Mouse (Mus musculus) c-Kit-positive CD71-positive TER-119-positive erythroid progenitor cells, embryonic 14.5 days (primary cell): ENCODE data around the gene Kcnmb4.

Experiments used
- DNase-seq: peaks from one replicate; pipeline ENCODE4 v3.0.0-alpha.2; 2013; ENCODE audit warnings: low spot score

Kcnmb4 gene

GRCm38 (mm10) chr10:116473759-116474549, at the start of gene Kcnmb4:
Gene Kcnmb4, minus strand, starts transcription at chr10:116473878.
- DNase-seq, result no peak

DNA sequence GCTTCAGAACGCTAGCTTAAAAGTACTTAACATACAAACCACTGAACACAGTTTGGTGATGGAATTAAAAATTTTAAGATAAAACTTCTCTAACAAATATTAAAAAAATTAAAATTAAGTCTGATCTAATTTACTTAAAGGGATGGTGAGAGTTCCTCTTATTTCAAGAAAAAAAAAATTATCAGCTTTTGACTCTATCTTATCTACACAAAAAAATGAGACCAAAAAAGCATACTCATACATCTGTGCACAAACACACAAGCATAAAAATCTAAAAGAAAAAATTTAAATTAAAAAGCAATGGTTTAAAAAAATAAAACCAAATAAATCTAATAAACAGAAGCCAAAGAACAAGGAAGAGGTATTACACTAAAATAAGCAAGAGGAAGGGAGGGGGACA, 45.9 kb upstream of the Kcnmb4 start:
- no peak for DNase-seq

DNA sequence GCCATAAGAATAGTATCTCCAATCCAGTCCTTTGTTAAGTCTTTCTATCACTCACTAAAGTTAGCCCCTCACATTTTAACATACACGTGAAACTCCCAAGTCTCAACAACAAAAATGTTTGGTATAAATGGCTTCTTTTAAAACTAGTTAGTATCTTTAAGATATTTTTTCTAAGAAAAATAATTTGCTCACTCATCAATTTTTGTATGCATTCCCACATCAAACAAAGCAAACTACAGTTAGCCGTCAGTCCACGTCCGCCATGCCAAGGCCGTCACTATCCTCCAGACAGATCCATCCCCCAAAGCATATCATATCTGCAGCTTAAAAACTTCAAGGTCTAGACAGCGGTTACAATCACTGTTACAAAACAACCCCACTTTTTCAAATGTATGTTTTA, 41.9 kb upstream of the Kcnmb4 start:
- no peak for DNase-seq

DNA sequence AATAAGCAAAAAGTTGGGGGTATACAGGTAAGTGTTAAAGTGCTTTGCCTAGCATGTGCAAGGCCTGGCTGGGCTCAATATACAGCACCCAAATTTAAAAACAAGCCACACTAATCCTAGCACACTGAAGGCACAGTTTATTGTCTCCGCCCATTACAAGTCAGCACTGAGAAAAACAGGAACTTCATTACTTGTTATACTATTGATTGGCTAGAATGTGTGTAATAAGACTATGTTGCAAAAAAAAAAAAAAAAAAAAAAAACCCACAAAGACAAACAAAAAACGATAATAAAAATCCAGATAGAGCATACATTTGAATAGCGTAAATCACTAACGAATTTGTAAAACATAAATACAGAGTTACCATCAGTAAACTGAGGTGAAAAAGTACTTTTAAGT, 41.5 kb upstream of the Kcnmb4 start:
- no peak for DNase-seq

DNA sequence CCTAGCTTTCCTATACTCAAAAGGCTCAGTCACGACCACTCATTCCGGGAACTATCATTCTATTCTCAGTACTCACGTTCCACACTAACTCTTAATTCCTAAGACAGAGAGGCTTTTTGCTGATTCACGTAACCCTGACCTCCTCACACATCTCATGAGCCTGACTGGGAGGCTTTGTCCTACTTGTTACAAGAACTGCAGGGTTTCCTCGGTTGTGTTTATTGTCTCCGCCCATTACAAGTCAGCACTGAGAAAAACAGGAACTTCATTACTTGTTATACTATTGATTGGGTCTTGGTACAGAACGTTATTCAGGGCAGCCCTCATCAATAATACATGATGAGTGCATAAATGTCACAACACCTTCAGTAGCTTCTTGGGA, 39.6 kb upstream of the Kcnmb4 start:
- DNase-seq, result peak; percentile 22

- DNase-seq, result no peak
These were observed 39.0 kb upstream of the Kcnmb4 start for GRCm38 (mm10) chr10:116512521-116513253.

GRCm38 (mm10) chr10:116505303-116506014, 31.8 kb upstream of the Kcnmb4 start:
- DNase-seq, result no peak

- no peak for DNase-seq
These were observed 19.1 kb upstream of the Kcnmb4 start for GRCm38 (mm10) chr10:116492768-116493167.

DNA sequence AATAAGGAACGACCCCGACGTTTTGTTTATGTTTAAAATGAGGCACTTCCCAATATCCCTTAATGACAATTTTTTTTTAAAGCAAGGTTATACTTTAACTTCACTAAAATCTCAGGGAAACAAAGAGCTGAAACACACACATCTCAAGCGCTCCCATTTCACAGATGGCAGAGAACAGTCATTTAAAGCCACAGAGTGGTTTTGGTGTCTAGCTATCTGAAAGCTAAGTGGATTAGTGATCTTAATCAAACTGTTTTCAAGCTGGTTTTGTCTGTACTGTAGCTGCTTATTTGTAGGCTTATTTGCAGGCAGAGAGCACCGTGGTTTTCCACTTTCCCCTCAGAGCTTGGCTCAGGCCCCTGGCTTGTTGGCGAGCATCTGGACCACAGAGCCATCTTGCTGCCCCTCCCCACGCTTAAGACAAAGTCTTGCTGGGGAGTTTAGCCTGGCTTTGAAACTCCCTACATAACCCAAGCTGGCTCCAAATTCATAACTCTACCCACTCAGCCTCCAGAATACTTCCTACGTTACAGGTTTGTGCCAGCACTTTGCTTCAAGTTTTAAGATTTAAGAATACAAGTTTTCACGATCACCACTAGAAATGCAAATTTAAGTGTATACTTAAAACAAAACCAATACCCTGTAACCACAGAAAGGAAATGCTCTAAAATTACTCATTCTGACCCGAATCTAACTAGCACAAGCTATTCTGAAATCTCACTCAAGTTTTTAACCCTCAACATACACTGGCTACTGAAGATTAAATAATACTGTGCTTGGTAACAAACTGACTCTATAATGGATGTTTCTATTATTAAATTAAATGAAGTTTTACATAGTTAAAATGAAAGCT, 13.4 kb upstream of the Kcnmb4 start:
- no peak for DNase-seq

DNA sequence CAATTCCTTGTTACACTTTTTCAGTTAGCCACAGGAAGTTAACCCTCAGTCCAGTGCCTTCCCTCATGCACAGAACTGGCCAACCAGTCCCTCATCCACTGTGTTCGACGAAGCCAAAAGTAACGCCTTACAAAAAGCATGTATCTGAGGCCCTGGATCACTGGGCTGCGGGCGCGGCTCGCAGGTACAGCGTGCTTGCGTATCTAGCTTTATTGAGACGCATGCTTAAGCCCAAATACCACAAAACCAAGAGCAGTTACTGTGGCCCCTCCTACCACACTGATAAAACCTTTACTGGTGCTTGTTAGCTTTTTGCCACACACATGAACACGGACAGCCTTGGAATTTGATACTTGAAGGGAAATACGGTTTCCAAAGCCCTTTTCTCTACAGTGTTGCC, 8.2 kb upstream of the Kcnmb4 start:
- DNase-seq, result no peak

DNA sequence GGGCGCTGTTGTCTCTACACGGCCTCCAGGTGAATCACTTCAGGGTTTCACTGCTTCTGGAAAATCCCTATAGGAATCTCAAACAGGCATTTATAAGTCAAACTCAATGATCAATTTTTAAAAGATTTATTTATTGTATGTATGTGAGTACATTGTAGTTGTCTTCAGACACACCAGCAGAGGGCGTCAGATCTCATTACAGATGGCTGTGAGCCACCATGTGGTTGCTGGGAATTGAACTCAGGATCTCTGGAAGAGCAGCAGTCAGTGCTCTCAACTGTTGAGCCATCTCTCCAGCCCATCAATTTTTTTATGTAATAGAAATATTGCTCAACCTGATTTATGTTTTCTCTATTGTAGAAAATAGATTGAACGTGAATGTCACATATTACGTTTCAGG, 7.3 kb upstream of the Kcnmb4 start:
- no peak for DNase-seq

- DNase-seq, result no peak
These were observed 2.9 kb upstream of the Kcnmb4 start for GRCm38 (mm10) chr10:116476559-116476958.

DNA sequence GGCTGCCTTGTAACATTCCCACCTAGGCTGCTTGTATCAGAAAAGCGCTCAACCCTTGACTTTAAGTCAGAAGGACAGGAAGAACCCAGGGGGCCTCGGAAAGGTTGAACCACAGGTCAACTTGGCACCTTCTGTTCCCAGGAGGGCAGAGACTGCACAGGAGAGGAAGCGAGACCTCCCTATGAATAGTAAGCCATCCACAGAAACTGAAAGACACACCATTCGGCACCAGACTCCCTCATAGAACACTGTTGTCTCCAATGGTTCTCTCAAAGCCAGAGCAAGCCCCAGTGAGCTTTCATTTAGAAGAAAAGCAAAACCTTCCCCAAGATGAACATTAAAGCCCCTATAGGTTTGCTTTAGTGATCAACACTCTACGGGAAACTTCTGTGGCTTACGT, 2.0 kb upstream of the Kcnmb4 start:
- no peak for DNase-seq

GRCm38 (mm10) chr10:116473071-116473758, 463 bp downstream of the Kcnmb4 start:
- DNase-seq, result no peak

DNA sequence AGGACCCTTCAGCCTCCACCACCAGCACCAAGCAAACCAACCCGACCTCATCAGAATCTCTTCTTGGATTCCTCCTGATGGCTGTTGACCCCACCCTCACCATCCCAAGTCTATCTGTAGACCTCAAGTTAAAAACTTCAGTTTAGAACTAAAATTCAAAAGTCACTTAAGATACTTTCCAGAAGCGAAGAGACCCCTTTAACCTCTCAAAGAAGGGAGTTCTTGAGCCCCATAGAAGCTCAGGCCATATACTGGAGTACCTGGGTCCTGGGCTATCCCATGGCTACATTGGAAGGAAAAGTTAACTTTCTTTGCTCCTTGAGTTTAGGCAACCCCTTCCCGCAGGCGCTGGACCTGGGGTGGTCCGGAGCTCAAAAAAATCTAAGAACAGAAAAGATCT, 1.1 kb downstream of the Kcnmb4 start:
- no peak for DNase-seq

GRCm38 (mm10) chr10:116470306-116470925, 3.3 kb downstream of the Kcnmb4 start:
- no peak for DNase-seq

DNA sequence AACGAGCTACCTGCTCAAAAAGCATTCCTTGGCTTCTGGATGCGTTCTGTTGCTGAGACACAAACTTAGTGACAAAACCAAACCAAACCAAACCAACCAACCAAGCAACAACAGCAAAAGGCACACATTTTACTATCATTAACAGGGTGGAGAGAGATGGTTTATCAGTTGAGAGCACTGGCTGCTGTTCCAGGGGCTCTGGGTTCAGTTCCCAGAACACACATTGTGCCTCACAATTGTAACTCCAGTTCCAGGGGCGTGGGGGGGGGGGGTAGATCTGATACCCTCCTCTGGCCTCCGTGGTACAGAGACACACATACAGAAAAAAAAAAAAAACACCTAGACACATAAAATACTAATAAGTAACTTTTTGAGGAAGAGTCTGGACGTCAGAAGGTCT, 5.6 kb downstream of the Kcnmb4 start:
- no peak for DNase-seq

- DNase-seq, result no peak
These were observed 9.8 kb downstream of the Kcnmb4 start for GRCm38 (mm10) chr10:116463753-116464345.

DNA sequence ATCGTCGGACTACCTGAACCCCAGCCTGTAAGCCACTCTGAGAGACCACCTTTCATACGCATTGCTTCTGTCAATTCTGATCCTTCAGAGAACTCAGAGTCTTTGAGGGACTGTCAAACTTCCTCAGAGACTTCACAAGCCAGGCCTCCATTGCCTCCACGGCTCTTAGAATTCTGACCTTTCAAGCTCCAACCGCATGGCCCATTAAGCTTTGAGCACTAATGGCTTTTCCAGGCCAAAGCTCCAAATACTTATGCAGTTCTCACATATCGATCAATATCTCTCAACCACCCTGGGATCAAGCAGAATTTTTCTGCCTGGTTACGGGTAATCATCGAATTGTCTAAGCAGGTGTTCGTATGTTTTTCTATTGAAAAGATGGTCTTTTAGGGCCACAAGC, 12.2 kb downstream of the Kcnmb4 start:
- DNase-seq, result no peak

DNA sequence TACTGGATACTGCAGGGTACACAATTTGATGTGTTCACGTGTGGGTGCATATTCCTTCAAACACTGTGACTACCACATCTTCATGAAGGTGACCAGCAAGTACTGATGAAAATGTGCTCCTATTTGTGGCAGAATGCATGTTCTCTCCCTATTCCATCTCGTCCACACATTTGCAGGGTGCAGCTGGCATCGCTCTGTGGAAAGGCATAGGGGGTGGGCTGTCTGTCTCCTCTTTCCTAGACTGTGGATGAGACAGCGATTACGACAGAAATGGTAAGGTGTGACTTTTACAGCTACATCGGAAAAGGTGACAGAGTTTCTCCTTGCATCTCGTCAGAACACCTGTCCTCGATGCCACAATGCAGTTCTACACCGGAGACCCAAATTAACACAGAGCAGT, 14.9 kb downstream of the Kcnmb4 start:
- no peak for DNase-seq

DNA sequence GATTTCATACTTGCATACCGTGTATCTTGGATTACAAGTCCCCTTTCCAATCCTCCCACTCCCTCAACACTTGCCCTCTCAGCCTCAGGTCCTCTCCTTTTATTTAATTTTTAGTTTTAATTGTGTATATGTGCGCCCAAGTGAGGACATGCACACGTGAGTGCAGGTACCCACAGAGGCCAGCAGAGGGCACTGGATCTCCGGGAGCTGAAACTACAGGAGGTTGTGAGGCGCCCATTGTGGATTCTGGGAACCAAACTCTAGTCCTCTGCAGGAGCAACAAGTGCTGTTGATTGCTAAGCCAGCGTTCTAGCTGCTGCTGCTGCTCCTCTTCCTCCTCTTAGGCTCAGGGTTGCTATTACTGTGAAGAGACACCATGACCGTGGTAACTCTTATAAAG, 20.9 kb downstream of the Kcnmb4 start:
- no peak for DNase-seq
